Mouse (Mus musculus) kidney, adult 2 months (tissue): ENCODE results near the gene Rapgef4.

Experiments used
- CTCF ChIP-seq: fragments of 200-500 bp; conservative IDR thresholded peaks from 2 replicates; pipeline ENCODE4 v1.5.1; 2011; ENCODE audit warnings: low read depth, mild to moderate bottlenecking, control low read depth, low read length, moderate library complexity, mixed read lengths; ENCODE audit not compliant: insufficient read depth, insufficient read length
- POLR2A ChIP-seq: fragments of 200-500 bp; IDR thresholded peaks from one replicate; pipeline ENCODE4 v1.6.1; 2011; ENCODE audit warnings: low read depth, low read length, control low read depth

- TF ChIP-seq CTCF (no peak), POLR2A (no peak)
Observed at GRCm38 (mm10) chr2:72238421-72238820, 257.4 kb downstream of the Rapgef4 start.
